Mouse (Mus musculus): ENCODE measurements around the gene Sesn3.

- TF ChIP-seq CTCF (conservative IDR thresholded peaks at IDR 0.05; ENCODE audit: low read length) (no peak), NANOG (IDR thresholded peaks at IDR 0.05; ENCODE audit: borderline replicate concordance, low read length) (no peak), POU5F1 (IDR thresholded peaks at IDR 0.05; ENCODE audit: borderline replicate concordance, low read length) (no peak)
Observed at GRCm38 (mm10) chr9:14349380-14349779, 74.5 kb downstream of the Sesn3 start.

Measured in E14TG2a.4 (cell line).